Mouse (Mus musculus): ENCODE measurements at regions not wholly inside any gene's neighbourhood (a gene's known extent, or its start where the extent isn't known, plus 50 kb on each side); places are given as distances from the start of the nearest gene placed in this dataset.
A peak's percentile ranks its signal among the peaks of the same experiment; 100 is the strongest.
"Not testable (repeated sequence)": the region's sequence is repeated elsewhere in the genome, so short reads cannot be mapped to it uniquely, and the experiment has no call there.

DNA sequence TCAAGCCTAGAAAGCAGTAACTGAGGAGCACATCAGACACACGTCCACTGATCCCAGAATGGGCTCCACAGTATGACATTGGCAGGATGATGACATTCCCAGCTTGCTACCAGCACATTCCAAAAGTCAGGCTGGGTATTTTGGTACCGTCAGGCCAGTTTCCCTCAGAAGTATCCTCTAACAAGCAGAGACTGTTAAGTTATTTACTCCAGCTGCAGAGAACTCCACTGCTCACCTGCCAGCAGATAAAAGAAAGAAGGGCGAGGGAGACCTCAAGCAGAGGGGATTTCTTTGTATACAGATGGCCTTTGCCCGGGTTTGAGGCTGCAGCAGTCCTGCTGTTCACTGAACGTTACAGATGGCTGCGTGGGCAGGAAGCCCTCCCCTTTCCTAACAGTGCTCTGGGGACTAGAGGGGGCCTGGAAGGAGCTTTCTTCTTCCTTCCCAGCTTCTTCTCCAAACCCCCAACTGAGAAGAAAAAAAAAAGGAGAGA is 175.2 kb upstream of the Meox2 start:
- no peak for DNase-seq (ENCODE audit: low spot score)

DNA sequence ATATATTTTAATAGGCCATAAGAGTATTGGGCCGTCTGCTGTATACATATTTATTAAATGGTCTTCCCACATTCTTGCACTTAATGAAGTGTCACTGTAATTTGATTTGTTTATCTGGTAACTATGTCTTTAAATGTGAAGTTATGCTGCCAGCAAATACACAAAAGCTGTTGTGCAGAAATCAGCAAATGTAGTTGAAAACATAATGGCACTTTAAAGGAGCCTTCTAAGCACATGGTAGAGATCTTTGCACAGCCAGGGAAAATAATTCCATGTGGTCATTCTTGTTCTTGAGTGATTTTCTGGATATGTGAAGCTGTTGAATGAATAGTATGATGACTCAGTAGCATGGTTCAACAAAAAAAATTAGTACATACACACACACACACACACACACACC is 164.4 kb upstream of the Meox2 start:
- no peak for DNase-seq (ENCODE audit: low spot score)

DNA sequence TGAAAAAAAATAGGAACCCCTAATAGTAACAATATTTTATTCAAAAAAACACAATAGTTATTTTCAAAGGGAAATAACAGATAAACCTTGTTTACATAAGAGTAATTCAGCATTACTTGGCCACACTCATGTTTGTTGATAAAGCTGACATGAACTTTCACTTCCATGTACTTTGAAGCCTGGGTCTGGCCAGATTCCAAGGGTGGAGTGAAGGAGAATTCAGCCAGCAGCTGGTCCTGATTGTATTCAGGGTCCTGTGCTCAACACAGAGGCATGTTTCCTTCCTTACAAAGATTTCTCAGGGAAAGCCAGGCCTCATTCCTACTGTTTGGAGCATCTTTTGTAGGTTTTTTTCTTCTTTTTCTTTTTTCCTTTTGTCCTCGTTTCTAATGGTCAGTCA is 162.4 kb upstream of the Meox2 start:
- DNase-seq (ENCODE audit: low spot score): peak; percentile 46

DNA sequence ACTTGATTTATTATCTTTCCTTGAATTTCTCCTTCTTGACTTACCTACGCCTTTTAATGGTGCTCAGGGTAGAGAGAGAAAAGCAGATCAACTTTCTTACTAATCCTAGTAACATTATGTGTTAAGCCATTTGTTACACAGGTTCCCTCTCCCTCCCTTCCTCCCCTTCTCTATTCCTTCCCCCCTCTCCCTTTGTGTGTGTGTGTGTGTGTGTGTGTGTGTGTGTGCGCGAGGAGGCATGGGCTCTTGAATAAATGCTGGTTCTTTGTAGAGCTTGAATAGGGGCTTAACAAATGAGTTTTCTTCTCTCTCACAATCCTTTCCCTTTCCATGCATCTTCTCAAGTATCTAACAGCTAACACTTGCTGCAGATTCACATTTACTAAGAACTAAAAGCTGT is 160.4 kb upstream of the Meox2 start:
- DNase-seq (ENCODE audit: low spot score): no peak

DNA sequence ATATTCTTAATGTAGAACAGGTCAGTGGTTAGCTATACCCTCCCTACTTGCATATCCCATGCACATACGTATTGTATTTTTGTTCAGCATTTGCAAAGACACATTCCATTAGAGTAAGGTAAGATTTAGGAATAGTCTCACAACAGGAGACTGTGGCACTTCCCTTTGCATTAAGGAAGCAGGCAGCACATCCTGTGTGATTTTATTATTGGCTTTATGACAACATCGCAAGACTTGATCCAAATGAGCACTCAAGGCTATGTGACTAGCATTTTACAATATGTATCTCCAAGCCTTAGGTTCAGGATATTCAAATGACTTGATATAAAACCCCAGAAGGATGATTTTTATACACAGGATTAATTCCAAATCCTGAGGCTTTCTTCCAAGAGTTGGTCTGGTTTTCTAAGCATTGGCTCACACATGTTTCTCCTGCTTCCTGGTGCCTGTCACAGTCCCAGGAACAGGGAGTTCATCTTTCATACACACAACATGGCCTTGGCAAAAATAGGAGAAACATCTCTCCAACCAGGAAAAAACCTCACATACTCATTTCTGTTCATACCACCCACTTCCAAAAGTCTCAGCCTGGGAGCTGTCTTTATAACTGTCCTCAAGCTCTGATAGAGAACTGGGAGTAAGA is 159.1 kb upstream of the Meox2 start:
- no peak for DNase-seq (ENCODE audit: low spot score)

DNA sequence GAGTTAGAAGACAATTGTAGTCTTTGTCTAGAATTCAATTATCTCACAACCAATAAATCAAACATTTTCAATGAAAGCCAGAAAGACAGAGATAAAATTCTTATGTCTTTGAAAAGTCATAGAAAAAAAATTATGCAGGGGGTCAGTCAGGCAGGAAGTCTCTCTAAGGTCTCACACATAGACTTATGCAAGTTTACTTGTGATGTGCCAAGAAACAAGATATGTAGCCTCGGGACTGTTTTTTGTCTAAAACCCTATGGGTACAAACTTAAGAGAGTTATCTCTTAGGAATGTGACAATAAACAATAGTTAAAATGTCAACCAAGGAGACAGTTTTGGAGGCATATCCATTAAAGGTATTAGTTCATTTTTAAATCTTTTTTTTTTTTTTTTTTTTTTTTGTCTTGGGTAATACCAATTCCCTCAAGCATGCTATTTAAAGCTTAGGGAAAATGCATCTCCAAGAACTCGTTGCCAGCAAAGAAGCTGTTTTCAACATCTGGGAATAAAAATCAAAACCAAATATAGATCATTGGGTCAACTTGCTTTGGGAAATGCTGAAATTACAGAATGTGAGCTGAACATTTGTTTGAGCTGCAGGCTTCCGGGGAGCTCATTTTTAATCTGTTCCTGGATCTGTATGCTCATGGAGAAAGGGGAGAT is 133.8 kb upstream of the Meox2 start:
- DNase-seq (ENCODE audit: low spot score): no peak

DNA sequence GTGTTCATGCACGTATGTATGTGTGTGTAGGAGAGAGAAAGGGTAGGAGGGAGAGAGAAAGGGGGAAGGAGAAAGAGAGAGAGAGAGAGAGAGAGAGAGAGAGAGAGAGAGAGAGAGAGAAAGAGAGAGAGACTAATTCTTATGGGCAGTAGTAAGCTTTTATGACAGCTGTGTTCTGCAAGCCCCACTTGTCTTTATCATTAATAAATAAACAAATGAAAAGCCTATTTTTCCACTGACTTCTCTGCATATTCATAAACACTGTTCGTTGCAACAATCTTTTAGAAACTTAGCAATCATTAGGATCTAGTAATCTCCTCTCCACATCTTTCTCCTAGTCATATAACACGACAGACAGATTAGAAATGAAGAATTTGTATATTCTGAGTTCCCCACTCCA is 131.2 kb upstream of the Meox2 start:
- no peak for DNase-seq (ENCODE audit: low spot score)

DNA sequence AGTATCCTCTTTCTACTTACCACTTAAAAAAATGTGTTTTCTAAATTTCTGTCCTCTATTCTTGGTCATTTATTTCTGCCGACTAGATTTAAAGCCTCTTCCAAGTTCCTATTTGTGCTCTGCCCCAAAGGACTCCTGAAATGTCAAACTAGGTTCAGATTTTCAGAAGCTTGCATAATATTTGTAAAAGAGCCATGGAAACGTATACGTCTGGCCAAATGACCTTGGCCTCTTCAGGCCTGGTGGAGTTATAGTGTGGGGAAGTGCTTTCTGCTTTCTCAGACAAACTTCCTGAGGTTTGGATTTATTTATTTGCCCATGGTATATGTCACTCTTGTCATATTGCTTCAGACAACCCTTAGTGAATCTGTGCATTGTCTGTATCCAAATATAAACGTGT is 117.2 kb upstream of the Meox2 start:
- no peak for DNase-seq (ENCODE audit: low spot score)

DNA sequence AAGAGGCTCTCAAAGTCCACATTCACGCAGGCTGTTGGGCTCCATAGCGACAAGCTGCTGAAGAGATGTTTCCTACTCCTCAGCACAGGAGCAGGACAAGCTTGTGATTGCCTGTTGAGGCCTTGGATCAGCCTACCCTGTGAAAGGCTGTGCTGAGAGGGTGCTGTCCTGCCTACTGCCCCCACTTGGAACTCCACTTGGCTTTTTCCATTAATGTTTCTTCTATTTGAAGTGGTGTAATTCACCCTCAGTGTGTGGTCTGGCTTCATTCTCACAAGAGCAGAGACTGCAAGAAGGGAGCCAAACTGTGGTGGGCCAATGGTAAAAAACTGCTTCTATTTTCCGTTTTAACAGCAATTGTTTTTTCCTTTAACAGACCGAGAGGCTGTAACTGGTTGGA is 116.4 kb upstream of the Meox2 start:
- DNase-seq (ENCODE audit: low spot score): no peak

DNA sequence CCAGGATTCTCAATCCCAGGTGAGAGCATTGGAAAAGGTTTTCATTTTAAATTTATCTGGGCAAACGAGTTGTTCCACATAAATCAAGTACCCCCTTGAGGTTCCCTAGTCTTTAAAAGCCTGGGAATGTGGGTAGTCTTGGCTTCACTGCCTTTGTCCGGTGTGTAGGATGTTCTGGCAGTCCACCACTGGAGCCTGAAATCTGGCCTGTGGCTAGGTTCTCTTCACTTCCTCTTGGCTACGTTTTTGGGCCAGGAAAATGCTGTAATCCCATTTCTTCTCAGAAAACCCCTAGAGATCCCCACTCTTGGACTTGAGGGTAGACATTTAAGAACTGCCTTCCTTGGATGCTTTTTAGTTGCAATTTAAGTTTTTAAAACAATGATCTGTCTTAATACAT is 106.9 kb upstream of the Meox2 start:
- no peak for DNase-seq (ENCODE audit: low spot score)

DNA sequence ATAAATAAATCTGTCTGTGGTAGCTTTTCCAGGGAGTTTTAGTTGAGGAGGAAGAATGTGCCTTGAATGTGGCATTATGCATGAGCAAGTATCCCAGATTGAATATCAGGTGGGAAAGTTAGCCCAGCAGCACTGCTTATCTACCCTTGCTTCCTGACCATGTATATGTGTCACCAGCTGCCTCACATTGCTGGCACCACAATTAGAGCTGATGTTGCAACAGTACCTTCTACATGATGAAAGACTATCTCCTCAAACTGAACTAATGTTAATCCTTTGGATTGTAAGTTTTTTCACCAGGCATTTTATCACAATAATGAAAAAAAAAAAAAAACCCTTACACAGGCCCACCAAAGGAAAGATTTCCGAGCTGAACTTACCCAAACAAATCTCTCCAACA is 103.1 kb upstream of the Meox2 start:
- DNase-seq (ENCODE audit: low spot score): no peak

DNA sequence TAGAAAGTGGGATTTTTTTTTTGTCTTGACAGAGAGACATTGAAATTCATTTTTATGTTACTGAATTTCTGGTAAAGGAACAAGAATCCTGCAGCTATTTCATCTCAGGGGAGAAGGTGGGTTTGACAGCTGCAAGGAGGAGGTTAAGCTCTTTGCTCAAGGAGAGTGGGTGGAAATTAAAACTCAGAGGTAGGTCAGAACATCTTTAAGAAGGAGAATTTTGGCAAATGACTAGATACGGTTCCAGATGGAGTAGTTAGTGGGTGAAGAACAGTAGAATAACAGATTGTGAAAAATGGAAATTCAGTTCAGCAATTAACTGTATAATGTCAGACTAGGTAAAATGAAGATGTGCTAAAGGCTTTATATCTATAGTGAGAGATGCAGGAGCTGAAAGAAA is 98.0 kb upstream of the Meox2 start:
- no peak for DNase-seq (ENCODE audit: low spot score)

DNA sequence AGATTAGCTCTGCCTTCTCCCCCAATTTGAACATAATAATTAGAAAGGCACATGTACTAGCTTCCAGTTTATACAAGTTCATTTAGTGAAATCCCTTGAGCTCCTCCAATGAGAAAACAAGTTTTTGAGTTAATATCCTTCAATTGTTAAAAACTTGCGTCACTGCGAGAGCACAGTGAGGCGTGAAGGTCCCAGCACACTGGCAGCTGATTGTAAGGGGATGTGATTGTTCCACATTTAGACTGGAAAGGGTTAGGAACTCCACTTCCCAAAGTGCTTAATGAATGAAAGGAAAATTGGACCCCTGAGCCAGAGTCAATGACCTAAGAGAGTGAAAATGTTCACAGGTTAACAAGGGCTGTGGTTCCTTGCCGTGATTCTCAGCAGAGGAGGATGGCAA is 93.9 kb upstream of the Meox2 start:
- DNase-seq (ENCODE audit: low spot score): no peak

DNA sequence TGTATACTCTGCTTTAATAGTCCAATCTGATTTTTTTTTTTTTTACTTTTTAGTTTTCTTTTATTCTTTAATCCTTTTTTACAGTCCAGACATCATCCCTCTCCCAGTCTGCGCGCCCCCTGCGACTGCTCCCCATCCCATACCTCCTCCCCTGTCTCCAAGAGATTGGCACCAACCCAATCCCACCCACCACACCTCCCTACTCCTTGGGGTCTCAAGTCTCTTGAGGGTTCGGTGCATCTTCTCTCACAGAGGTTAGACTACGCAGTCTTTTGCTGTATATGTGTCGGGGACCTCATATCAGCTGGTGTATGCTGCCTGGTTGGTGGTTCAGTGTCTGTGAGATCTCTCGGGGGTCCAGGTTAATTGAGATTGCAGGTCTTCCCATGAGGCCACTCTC is 93.4 kb upstream of the Meox2 start:
- DNase-seq (ENCODE audit: low spot score): not testable (repeated sequence)

DNA sequence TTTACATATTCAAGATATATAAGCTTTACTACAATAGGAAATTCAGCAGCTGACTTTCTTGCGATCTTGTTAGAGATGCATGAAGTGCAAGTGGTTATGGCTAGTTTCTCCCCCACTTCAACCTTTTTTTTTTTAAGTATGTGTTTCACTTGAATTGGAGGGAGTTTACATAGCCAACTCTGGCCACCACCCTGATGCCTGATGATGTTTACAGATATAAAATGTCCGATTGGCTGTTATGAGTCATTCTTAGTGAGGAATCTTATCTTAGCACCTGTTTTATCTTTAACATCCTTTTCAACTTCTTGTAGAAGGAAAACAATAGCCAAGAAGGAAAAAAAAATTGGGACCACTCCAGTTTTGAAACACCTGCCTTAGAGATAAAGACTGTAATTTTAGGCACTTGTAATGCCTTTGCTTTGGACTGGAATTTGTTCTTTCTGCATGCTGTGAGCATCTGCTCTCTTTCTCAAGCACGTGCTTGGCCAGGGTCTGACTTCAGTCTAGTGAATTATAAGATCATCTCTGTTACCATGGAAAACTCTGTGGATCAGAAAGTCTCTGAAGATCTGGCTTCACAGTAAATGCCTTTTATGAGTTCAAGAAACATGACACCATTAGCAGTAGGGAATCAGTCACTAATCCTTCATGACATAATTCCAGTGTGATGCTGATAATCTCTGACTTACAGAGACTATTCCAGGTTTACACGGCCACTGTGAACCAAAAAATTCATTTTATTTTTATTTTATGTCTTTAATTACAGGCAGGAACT is 92.7 kb upstream of the Meox2 start:
- no peak for DNase-seq (ENCODE audit: low spot score)

DNA sequence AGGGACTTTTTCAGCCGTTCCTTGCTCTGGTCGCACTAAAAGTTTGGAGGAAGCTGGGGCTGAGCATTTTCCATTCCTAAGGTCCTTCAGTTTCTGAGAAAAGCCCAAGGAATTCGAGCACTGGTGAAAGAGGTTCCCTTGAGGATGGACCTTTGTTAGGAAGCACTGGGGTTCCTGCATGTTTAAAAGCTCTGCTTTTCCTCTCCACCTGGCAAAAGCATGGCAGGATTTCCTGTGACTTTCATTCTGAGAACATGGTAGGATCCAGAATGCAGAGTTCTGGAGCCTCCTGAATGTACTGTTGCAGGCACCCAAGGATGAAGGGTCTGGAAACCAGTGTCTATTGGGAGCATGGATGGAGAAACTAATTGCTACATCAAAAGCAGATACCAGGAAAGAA is 61.1 kb upstream of the Meox2 start:
- DNase-seq (ENCODE audit: low spot score): no peak

DNA sequence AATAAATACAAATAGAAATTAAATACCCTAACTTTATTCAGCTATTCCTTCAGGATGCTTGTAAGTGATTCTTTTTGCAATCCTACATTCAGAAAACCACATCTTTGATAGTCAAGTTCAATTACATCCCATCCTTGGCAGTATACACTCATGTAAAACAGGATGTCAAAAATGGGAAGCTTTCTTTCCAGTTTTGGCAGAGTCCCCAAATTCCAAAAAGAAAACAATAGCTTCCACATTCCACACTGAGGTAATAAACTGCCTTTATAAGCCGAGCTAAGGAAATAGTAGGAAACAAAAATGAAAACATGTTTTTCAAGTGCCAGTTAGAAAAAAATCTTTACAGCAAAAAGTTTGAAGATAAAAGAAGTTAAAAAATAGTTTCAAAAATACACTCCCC is 57.7 kb upstream of the Meox2 start:
- no peak for DNase-seq (ENCODE audit: low spot score)

DNA sequence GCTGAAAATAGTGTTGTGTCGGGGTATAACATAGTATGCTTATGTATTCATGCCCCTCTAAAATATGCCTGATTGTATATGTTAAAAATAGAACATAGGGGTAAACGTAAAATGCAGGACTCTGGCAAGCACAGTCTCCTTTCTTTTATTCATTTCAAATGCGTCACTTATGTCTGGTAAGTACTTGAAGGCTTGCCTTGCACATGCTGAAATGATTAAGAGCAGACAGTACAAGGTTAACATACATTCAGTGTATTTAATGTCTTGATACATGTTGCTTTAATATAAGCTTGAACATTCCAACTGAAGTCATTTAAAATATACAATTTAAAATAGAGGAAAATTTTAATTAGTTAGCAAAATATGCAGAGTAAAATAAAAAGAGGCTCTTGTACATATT is 50.9 kb upstream of the Meox2 start:
- no peak for DNase-seq (ENCODE audit: low spot score)
